Mouse (Mus musculus): ENCODE results near the gene Irak1.

Gene Irak1

DNA sequence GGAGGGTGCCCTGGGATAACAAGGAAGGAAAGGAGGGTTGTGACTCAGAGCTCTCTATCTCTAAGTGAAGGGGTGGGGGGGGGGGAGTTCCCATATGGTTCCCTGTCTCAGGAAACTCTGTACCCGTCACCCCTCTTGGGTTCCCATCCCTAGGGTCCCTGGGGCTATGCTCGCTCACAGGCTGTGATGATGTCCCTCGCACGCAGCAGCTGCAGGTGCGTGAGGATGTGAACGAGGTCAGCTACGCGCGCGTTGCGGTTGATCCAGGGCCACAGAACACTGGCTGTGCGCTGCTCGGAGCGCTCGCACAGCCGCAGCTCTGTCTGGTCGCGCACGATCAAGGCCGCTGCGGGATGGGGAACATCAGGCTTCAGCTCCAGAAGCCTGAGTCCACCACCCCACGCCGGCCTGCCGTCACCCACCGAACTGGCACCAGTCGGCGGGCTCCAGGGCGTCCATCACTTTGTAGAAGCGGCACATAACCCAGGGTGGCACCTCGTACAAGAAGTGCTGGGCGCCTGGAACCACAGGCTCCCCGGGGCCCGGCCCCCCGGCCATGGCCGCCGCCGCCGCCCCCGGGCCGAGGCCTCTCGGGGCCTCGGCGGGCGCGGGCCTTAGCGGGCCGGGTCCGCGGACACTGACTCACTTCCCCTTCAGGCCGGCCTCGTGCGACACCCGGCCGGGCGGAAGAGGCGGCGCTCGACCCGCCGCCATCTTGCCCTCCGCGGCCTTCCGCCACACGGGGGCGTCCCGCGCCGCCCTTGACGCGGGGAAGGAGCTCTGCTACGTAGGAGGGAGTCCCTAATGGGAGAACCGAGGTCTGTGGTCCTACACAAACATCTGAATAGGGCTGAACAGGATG, at the start of gene Irak1:
Irak1 (minus strand) TSS at position 731 of the 862 bp plus-strand sequence.
- DNase-seq, result peak; percentile 85 to 87

DNA sequence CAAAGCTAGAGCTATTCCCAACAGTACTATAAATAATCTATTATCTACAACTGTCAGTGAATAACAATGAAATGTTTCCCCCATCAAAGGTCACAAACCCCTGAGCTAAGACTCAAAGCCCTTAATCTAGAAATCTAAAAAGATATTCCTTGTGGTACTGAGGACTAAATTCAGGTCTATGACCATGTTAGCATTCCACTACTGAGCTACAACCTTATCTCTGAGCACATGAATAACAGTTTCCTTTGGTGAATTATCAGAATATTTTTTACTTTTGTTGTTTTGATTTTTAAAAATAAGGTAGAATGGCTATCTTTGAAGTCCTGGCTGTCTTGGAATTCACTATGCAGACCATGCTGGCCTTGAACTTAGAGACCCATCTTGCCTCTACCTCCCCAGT, 47.1 kb upstream of the Irak1 start:
- no peak for DNase-seq

DNA sequence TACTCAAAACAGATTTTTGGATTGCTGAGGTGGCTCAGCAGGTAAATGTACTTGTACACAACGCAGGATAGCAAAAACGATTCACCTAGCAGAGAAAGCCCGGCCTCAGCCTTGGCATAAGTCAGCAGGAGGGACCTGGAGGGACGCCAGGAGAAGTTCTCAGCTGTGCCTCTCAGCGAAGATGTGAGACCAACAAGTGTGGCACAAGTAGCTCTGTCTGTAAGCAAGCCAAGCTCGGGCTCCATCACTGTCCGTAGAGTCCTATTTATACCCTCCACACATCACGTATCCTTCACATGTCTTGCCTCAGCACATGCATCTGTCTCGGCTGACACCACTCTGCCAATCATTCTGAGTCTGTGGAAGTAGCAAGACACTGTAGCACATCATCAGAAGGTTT, 44.2 kb upstream of the Irak1 start:
- peak; percentile 44 to 45 for DNase-seq

DNA sequence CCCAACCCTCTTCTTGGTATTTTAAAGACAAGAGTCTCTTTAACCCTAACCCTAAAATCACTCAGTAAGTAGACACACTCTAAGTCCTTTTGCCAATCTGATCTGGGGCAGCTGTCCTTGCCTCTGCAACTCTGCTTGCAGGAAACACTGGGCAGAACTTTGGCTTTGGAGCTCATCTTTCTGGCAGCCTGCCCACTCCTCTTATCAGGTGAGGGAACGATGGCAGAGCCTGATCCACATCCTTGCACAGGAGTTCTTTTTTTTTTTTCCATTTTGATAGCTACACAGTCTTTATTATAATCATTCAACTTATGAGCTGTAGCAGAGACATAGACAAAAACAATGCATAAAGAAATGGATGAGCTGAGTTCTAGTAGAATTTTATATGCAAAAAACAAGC, 21.4 kb upstream of the Irak1 start:
- peak; percentile 36 to 43 for DNase-seq

DNA sequence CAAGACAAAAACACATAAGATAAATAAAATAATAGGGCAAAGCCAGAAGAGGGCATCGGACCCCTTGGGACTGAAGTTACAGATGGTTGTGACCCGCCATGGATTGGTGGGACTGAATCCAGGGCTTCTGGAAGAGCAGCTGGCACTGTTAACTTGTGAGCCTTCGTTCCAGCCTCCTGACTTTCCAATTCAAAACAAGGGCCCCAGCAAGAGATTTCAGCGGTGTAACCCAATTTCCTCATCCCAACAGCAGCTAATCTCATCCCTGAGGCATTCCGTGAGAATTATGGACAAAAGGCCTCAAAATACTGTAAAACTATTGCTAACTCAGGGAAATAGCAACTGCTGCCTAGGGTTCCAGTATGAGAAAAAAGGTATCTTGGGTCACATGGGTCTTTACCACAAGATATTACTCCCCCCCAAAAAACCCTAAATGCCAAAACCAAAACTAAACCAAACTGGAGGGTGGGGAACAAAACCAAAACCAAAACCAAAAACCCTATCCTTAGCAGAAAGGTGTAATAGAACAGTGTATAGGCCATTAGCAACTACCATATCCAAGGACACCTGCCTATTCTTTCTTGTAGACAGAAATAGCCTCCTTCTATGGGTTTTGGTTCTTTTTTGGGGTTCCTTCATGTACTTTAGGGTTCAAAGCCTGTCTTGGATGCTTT, 14.1 kb upstream of the Irak1 start:
- no peak for DNase-seq

DNA sequence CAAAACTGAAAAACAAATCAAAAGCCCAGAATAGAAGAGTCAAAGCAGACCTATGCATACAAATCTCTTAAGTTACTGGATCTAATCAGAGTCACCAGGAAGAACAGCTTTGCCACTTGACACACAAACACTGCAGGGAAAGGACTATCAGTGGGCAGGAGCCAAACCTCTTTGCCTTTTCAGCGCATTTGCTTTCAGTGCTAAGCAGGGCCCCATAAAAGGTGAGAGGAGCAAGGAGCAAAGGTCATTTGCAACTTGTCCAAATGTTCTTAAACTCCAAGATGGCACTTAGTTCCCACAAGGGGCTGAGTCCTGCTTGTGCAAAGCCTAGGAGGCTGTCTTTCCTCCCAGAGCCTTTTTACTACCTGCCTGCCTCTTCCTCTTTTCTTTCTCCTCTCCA, 6.3 kb upstream of the Irak1 start:
- no peak for DNase-seq

DNA sequence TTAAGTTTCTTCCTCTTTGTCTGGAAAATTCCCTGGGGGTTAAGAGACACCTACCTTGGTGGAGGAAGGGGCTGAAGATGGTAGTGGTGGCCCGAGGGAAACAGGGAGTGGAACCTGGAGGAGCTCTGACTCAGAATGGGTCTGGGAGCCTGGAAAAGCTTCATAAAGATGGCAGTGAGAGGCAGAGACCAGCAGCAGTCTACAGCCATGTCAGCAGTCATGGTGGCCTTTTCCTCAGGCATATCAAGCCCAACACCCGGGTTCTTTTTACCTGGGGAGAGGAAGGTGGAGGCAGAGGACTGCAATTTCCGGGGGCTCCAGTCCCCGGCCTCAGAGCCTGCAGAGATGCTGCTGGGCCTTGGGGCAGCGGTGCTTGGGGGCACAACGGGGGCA, 927 bp downstream of the Irak1 start:
- peak; percentile 14 to 19 for DNase-seq

DNA sequence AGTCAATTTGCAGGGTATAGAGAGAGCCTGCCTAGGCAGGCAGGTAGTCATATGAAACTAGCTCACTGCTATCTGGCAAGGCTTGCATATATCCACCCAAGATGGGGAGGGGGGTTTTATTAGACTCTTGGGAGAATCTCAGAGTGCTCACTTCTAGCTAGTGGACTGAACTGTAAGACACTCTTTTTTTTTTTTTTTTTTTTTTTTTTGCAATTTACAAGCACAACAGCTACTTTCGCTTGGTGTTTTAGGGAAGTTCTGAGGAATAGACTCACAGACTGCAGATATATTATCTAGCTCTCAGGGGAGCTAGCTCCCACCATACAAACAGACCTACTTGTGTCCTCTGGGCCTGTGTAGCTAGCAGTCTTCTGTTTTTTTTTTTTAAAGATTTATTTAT, 9.1 kb downstream of the Irak1 start:
- no peak for DNase-seq

DNA sequence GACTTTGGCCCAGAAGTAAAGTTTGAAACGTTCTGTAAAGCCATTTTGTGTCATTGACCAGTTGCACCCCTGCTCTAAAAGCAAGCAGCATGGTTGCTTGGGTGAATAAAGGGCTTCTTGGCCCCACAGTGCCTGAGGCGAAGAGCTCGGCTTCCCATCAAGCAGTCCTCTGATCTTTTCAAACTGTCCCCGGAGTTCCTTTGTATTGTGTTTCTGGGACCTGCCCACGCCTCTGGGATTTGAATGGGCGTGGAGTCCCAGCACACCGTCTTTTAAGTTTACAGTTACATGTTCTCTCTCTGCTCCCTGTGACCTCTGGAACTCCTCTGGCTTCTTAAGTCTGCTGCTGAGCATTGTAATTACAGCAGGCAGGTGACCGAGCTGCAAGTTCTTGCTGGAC, 15.7 kb downstream of the Irak1 start:
- no peak for DNase-seq

DNA sequence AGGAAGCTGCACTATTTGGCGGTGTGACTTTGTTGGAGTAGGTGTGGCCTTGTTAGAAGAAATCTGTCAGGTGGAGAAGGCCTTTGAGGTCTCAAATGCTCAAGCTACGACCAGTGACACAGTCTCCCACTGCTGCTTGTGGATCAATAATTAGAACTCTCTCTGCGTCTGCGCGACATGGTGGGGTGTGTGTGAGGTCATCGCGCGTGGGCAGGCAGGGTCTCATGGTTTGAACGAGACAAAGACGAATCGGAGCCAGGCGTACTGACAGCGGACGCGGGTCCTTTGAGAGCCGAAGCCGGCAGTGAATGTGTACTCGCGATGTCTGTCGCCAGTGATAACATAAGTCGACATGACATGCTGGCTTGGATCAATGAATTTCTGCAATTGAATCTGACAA, 17.3 kb downstream of the Irak1 start:
- no peak for DNase-seq

DNA sequence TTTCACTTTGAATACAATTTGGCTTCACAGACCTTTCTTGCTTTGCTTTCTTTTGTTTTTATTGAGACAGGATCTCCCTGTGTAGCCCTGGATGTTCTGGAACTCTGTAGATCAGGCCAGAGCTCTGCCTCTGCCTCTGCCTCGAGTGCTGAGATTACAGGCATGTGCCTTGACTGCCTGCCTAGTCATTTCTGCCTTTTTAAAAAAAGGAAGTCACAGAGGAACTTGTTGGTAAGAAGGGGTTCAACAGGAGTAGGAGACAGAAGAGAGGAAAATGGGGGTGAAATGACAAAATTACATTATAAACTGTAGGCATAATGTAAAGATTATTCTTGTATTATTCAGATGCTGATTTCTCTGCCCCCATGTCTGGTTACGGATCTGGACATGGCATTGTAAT, 20.1 kb downstream of the Irak1 start:
- DNase-seq, result no peak

DNA sequence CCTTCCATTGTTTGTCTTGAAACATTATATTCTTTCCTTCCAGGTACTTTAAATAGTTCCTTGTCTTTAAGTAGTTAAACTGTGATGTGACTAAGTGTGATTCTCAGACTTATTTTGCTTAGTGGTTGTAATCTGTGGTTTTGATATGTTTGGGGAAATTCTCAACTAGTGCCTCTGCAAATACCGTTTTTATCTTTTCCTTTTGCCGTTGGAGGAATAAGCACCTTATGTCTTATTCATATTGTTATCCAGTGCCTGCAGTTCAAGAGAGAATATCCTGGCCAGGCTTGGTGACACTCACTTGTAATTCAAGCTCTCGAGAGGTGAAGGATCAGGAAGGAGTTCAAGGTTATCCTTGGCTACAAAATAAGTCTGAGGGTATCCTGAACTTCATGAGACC, 22.7 kb downstream of the Irak1 start:
- no peak for DNase-seq

DNA sequence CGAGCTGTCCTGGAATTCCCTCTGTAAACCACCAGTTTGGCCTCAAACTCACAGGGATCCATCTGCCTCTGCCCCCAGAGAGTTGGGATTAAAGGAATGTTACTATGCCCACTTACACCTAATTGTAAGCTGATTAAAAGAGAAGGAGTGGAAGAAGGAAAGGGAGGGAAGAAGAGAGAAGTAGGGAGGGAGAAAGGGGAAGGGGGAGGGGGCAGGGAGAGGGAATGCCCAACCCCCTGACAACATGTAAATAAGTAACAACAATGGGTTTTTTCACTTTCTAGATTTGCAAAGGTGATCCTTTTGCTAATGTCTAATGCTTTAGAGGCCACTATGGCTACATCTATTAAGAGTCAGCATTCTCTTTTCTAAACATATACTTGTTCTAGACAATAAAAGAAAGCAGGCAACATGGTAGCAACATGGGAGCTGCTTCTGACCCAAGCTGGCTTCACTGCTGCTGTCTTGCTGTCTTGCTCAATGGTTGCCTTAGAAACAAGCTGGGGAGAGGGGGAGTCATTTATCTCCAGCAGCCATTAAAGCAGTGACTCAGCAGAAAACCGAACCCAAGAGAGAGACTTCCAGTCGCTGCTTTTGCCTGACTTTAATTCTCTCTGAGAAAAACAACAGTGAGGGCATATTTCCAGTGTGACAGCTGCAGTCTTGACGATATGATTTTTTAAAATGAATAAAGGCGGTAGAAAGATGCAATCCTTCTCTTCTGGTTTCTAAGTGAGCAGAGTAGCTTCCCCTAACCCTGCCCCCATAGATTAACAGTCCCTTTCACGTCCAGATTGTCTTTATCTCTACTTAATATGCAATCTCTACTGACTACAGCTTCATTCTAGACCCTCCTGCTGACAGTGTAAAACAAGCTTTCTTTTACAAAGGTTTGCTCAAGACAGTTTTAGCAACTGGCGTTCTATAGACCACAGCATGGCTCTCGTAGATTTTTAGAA, 24.5 kb downstream of the Irak1 start:
- peak; percentile 19 for DNase-seq

DNA sequence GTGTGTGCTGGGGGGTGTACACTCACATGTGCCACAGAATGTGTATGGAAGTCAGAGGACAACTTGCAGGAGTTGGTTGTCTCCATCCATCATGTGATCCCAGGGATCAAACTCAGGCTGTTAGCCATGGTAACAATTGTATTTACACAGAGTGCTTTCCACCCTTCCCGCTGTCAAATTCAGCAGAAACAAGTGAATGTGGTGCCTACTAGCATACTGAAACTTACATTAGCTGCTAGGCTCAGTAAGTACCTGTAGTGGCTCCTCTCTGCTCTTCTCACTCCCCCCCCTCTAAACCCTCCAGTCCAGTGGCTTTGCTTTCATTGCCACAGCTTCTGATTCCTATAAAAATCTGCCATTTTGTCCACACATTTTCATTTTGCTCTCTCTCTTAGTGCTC, 45.9 kb downstream of the Irak1 start:
- DNase-seq, result no peak

DNA sequence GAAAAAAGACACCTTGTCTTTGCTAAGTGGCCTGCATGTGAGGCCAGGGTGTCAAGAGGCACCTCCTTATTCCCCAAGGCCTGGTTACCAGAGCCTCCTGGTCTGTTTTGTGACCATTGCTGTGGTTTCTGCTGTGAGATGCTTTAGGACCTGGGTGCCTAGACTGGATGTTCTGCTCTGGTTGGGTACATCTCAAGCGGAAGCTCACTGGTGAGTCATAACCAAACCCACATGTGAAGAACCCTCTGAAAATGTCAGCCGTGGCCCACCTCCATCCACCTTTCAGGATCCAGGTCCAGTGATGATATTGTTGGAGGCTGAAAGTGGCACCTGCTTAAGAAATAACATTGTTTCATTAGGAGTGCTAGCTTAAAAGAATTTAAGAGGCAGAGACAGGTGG, 47.4 kb downstream of the Irak1 start:
- no peak for DNase-seq

DNA sequence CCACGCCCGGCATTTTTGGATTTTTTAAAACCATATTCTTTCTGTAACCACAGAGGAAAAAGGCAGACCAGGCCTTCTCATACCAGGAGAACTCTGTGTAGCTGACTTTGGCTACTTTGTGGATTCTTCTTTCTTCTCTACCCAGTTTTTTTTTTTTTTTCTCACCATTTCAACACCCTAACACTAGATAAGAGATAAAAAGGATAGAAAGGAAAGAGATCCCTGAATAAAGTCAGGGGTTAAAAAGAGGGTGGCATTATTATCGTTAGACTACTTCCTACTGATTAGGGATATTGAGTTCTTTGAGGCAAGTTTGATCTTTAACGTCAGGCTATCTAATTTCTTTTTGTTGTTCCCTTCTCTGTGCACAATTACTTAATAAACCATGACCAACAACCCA, 50.9 kb downstream of the Irak1 start:
- DNase-seq, result no peak

DNA sequence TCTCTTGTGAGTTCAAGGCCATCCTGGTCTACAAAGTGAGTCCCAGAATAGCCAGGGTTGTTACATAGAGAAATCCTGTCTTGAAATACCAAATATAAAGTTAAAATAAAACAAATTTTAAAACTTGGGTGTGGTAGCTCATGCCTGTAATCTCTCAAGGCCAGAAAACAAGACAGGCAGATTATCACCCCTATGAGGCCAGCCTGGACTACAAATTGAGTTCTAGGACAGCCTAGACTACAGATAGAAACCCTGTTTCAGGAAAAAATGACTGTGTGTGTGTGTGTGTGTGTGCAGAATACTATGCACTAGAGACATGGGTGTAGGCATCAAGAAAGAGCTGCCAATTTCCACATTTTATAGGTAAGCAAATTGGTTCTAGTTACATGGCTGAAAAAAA, 52.9 kb downstream of the Irak1 start:
- DNase-seq, result no peak

DNA sequence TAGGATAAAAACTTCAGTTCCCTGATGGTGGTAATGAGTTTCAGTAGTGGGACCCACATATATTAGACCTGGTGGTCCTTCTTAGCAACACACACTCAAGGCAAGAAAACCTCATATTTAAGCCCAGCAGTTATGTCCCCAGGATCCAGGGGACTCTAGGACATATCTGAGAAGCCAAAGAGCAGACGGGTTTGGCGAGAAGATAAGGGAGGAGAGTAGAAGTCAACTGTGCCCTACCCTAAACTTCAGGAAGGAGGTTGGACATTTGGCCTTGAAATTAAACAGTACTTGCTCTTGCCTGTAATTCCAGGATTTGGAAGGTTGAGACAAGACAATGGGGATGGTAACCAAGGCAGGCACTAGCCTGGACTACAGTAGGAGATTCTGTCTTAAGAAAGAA, 54.0 kb downstream of the Irak1 start:
- no peak for DNase-seq

DNA sequence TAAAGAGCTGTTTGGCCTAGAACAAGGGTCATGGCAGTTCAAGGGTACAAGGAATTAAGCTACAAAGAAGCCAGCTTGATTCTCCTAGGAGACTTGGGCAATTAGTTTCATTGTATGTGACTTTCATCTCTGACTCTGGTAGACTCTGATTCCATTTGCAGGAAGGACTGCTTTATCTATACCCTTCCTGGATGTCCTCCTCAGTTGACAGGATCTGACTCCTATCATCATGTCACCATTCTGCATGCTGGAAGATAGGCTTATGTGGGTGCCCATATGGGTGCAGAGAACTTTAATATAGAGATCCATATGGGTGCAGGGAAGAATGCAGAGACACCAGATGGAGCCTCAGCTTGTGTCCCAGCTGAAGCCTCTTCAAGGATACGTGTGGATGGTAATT, 54.6 kb downstream of the Irak1 start:
- DNase-seq, result no peak

DNA sequence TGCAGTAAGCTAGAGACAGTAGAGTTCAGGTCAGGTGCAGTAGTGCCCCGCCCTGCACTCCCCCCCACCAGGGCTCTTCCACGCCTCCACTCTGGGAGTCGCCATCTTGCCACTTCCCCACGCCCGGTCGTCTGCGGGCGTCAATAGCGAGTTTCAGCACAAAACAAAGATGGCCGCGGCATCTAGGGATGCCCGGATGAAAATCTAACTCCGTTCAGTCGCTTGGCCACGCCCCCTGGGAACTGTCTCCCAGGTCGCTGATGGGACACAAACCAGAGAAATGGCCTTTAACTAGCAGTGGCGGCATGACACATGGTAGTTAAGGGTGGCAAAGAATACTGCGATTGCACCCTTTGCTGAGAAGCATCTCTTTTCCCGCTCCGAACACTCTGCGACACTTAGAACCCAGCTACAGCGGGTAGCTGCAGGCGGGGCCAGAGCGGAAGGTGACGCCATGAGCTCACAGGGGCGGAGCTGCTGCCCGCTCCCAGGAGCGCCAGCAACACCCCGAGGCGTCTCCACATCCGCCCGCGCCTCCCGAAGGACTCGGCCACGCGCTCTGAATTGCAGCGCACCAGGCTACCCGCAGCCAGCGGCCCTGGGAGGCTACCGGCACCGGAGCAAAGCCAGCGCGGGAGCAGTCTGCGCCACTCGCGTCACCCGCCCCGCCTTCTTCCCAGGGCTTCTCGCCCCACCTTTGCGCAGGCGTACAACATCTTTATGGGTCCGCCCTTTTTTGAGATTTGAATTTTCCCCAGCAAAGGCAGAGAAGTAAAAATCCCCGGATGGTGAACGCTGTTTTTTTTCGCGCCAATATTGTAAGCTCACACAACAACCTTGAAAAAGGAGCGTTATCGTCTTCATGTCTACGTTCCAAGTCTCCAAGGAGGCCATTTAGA, 56.3 kb downstream of the Irak1 start:
- peak; percentile 90 to 93 for DNase-seq

DNA sequence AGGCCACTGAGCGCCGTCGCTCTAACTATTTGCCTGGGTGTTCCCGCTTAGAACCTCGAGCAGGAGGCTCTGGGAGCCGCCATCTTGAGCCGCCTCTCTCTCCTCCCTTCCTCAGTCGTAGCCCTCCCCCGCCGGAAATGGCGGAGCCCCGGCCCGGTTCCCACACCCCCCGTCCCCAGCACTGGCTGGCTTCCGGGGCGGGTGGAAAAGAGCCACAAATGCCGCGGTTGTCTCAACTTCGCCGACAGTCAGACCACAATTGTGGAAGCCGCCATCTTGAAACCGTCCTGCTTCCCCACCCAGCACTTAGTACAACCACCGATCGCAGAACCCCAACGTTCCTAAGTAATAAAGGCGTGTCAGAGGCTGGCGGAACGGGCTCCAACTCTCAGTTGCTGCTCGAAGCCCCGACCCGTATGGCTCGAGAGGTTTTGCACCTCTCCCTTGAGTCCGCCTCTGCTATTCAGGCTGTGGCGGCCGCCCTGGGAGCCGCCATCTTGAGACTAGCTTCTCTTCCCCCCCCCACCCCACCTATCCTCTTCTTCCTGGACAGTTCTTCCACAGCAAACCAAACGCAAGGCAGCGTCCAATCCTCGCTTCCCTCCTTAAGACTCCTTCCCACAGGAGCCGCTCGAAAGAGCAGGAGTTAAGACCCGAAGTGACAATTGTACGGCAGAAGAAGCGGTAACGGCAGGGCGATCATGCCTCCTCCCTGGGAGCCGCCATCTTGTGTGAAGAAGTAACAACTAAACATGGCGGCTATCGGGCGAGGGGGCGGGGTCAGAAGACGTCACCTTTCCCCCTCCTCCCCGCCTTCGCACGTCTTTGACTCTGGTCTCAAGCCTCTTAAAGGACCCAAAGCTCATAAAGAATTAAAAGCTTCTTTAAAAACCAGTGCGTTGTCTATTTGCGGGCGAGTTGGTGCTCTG, 57.2 kb downstream of the Irak1 start, which contains the start of gene Hcfc1:
Hcfc1 (minus strand) TSS at position 110 of the 929 bp plus-strand sequence.
- DNase-seq, result peak; percentile 91 to 93
